Mouse (Mus musculus) testis, postnatal 14 days (tissue): ENCODE measurements around the gene Gimap4.
"Not testable (repeated sequence)": the region's sequence is repeated elsewhere in the genome, so short reads cannot be mapped to it uniquely, and the experiment has no call there.

ENCODE experiments used
- DNase-seq: peaks from one replicate; pipeline ENCODE4 v3.0.0; 2021; ENCODE audit warnings: low spot score

The Gimap4 gene

GRCm38 (mm10) chr6:48675931-48676859 is 8.2 kb upstream of the Gimap4 start, which contains the start of gene Gimap9:
TSS of gene Gimap9 (plus strand) at chr6:48676129.
- no peak for DNase-seq

DNA sequence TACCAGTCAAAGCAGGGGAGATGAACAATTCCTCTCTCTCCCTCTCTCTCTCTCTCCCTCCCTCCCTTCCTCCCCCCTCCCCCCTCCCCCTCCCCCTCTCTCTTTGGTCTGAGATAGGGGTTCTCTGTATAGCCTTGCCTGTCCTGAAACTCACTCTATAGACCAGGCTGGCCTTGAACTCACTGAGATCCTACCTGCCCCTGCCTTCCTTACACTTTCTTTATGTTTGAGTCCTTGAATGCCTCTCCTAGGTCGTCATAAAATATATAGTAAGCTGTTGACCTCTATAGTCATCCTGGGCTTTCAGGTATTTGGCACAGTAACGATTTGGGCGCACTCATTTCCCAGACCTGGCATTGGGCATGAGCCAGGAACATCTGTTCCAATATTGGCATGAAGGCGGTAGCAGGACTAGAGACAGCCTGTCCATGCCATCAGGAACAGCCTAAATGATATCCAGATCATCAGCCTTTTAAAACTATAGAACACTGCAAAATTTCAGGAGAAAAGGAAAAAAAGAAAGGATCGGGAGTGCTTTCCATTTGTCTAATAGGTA is 7.4 kb upstream of the Gimap4 start:
- DNase-seq: no peak

GRCm38 (mm10) chr6:48677492-48678345 is 6.6 kb upstream of the Gimap4 start:
- DNase-seq: no peak

- no peak for DNase-seq
Measured at GRCm38 (mm10) chr6:48678391-48678790, 6.0 kb upstream of the Gimap4 start.

GRCm38 (mm10) chr6:48679701-48680100 is 4.6 kb upstream of the Gimap4 start:
- DNase-seq: no peak

DNA sequence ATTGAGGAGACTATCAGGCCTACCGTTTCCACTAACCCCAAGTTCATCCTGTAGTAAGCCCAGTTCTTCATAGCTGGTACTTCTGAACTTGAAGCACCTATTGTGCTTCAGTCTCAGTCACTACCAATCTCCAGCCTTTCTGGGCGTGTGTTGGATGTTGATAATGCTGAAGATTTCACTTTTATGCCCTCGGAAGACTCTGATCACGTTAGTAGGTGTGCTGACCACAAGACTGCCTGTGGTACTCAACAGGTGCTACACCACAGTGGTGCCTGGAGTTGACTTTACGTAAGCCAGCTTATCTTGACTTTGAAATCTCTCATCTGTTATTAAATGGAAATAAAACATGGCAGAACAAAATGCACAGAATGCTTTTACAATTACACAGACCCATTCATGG is 3.9 kb upstream of the Gimap4 start:
- DNase-seq: no peak

- DNase-seq: no peak
Measured at GRCm38 (mm10) chr6:48681472-48682090, 2.8 kb upstream of the Gimap4 start.

- DNase-seq: no peak
Measured at GRCm38 (mm10) chr6:48682271-48682670, 2.1 kb upstream of the Gimap4 start.

- DNase-seq: not testable (repeated sequence)
Measured at GRCm38 (mm10) chr6:48683263-48683821, 1.0 kb upstream of the Gimap4 start.

DNA sequence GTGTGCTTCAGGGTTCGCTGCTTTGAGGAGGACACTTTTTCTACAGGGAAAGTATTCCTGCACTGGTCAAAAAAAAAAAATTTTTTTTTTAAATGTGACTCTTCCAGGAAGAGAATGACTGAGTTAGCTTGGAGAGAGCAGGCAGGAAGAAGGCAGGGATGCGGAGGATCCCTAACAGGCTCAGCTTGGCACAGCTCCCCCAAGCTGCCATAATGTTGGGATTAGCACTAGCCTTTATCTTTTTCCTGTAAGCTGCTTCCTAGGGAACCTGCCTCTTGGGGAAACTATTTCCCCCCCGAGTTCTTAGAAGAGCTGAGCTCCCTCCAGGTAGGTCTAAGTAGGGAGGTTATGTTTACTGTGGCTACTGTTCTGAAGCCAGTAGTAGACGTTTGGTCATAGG is 457 bp downstream of the Gimap4 start:
- DNase-seq: no peak

DNA sequence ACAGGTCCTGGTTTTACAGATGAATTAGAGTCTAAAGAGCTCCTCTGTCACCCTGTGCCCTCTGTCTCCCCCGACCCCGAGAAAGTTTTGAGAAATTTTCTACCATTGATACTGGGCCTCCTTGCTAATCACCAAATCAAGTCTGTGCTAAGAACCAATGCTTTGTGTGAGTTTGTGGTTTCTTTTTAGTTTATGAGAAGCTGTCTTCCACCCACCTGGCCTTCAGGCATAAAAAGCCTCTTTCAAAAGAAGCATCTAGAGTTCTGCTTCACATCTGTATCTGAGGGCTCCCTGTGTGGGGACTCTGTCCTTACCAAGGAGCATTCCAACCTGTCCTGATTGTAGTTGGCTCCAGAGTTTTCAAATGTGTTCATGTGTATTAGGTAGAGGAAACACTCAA is 902 bp downstream of the Gimap4 start:
- no peak for DNase-seq

DNA sequence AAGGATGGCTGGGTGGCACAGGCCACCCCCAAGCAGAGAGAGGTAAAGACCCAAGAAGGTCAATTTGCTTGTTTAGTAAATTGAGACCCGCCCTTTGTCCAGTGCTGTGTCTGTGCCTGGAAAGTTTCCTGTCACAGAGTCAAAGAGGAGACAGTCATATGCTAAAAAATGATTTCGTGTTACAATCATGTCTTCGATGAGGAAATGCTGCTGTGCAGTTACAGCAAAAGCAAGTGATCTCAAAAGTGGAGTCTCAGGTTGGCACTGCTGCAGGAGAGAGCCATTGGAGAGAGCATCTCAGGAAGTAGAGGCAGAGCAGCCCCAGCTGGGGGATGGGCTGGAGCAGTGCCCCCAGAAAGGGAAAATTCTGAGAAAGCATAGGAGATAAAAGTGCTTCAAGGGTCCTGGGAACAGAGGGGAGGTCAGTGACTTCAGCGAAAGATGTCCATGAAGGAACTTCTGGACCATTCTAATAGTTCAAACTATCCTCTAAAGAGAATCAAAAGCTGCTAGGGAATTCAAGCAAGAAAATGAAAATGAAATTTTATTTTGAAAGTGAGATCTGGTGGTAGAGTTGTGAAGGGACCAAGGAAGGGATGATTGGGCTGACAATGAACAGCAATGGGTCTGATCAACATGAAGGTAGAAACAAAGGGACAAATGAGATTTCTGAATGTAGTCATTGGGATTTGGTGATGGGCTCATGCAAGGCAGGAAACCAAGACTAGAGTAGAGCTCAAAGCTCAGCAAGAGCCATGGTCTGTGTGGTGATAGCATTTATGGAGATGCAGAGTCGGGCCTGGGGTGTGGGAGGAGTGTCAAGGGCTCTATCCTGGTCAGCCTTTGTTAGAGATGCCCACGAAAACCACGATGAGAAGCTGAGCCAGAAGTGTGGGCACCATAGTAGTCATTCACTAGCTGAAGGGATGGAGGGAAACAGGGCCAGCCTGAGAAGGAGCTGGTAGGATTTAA is 1.6 kb downstream of the Gimap4 start:
- DNase-seq: no peak

DNA sequence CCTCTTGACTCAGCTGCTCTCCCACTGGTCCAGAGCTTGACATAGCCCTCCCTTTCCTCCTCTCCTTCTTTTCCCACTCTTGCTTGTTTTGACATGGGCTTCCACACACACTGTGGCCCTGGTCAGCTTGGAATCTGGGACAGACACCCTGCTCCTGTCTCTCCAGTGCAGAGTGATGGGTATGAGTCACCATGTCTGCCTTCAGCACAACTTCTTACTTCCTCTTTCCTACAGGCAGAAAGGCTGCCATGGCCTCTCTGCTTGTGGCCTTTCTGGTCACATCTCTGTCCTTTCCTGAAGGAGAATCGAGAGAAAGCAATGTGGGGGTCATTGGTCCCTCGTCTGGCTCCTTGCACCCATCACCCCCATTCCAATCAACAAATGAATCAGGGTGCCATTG is 2.7 kb downstream of the Gimap4 start:
- no peak for DNase-seq

DNA sequence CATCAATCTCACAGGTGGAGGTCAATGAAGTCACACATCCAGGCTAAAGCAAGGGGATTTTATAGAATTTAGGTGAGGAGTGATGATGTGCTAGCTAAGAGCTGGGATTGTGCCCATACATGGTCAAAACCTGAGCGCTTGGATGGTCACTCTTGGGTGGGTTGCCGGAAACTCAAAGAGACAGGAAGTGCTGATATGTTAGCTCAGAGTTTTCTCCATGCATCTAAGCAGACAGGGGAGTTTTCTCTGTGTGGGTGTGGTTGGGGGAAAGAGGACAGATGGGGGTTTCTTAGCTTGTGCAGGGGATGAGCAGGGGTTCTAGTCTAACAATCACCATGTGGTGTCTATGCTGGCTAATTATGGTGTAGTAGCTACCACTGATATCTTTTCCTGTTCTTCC is 5.0 kb downstream of the Gimap4 start:
- no peak for DNase-seq

DNA sequence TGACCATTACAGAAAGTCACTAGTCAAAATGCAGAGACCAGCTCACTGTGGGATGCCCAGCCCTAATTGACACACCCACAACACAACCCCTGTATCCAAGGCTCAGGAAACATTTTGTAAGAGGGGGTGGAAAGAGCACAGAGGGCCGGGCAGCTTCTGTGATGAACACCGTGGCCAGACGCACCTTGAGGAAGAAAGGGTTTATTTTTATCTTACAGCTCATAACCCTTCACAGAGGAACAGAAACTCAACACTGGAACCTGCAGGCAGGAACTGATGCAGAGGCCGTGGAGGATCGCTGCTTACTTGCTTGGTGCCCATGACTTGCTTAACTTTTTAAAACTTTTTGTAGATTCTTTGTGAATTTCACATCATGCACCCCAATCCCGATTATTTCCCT is 8.6 kb downstream of the Gimap4 start:
- no peak for DNase-seq

GRCm38 (mm10) chr6:48696830-48697554 is 12.6 kb downstream of the Gimap4 start:
- no peak for DNase-seq

- DNase-seq: no peak
Measured at GRCm38 (mm10) chr6:48697555-48697930, 13.2 kb downstream of the Gimap4 start.

GRCm38 (mm10) chr6:48698066-48698856 is 13.9 kb downstream of the Gimap4 start:
- DNase-seq: no peak

GRCm38 (mm10) chr6:48698888-48699287 is 14.5 kb downstream of the Gimap4 start:
- no peak for DNase-seq
